ENCODE assay signal across 8 mouse cellular contexts in genomic region chr6:137142796-137143195, GRCm38 (mm10). TPM values are rescaled to one million over a fixed set of nuclear protein-coding genes. Genes with fewer than 3 reads are reported as not detected.
DNase-seq lines count a peak whose midpoint lies in the region; ATAC-seq and TF ChIP-seq lines count a peak whose summit lies in the region.

No protein-coding gene starts in this region.

- peak; percentile 64; the same call in 1 of the 2 replicates for ATAC-seq in embryonic facial prominence, embryonic 15.5 days (ENCODE audit: insufficient number of reproducible peaks, low FRiP score, low TSS enrichment, low read depth)
- peak; percentile 22; the same call in 1 of the 2 replicates for ATAC-seq in intestine, postnatal 0 days
- ATAC-seq in megakaryocyte, adult 5-6 weeks (ENCODE audit: poor library complexity, severe bottlenecking): peak; percentile 17; the same call in 1 of the 2 replicates

- peak overlapping the region; percentile 44 for H3K4me2 ChIP-seq in embryonic facial prominence, embryonic 15.5 days (replicated peaks)
- H3K4me2 ChIP-seq in intestine, postnatal 0 days (replicated peaks; ENCODE audit: low read depth): peak overlapping the region; percentile 48

- H3K4me3 ChIP-seq in embryonic facial prominence, embryonic 15.5 days (replicated peaks): peak overlapping the region; percentile 23
- H3K4me3 ChIP-seq in intestine, postnatal 0 days (ENCODE audit: low read depth, low read length): no peak overlapping the region; the same call in 1 of the 2 replicates

- no peaks in the 10 kb centered on the region for H3K27me3 ChIP-seq in embryonic facial prominence, embryonic 15.5 days
- no peaks in the 10 kb centered on the region for H3K27me3 ChIP-seq in intestine, postnatal 0 days (replicated peaks; ENCODE audit: control insufficient read depth, insufficient read depth, low read length)

- H3K36me3 ChIP-seq in embryonic facial prominence, embryonic 15.5 days: no peaks in the 10 kb centered on the region
- no peaks in the 10 kb centered on the region for H3K36me3 ChIP-seq in intestine, postnatal 0 days (ENCODE audit: control insufficient read depth, insufficient read depth)

- TF ChIP-seq CTCF in intestine, postnatal 0 days (IDR thresholded peaks at IDR 0.05; ENCODE audit: low read depth): no peak

- peak; percentile 76 for DNase-seq in R1 (ENCODE audit: low read depth, low spot score)
- DNase-seq in right cerebral cortex, adult 2 months (ENCODE audit: low spot score in 2 of 2): no peak
- DNase-seq in spleen, postnatal 4 days (ENCODE audit: low spot score in 2 of 2): no peak
- no peak for DNase-seq in layer of hippocampus, postnatal 36 days
- DNase-seq in gastrocnemius, postnatal 14 days: no peak

- intact Hi-C loops in gastrocnemius, postnatal 14 days (cut with DNase I; ENCODE audit: low total_unique reads): no loop called here

- peaks cover 6% of the 10 kb centered on the region; the same call in 1 of the 2 replicates for H3K4me1 ChIP-seq in embryonic facial prominence, embryonic 15.5 days
- 0 out of 2 replicates have a peak, but pooled peaks cover 4% of the 10 kb centered on the region for H3K4me1 ChIP-seq in intestine, postnatal 0 days (replicated peaks; ENCODE audit: control insufficient read depth, insufficient read depth, low read length)

- no peak overlapping the region for H3K9ac ChIP-seq in embryonic facial prominence, embryonic 15.5 days
- H3K9ac ChIP-seq in intestine, postnatal 0 days (ENCODE audit: low read depth, low read length): no peak overlapping the region

- no peaks in the 10 kb centered on the region for H3K9me3 ChIP-seq in embryonic facial prominence, embryonic 15.5 days (replicated peaks)
- H3K9me3 ChIP-seq in intestine, postnatal 0 days (ENCODE audit: control insufficient read depth): no peaks in the 10 kb centered on the region

- 0% methylated on average over 11 of the region's 11 CpGs for WGBS in embryonic facial prominence, embryonic 15.5 days
- WGBS in intestine, postnatal 0 days: 2% methylated on average over 8 of the region's 11 CpGs

- H3K27ac ChIP-seq in embryonic facial prominence, embryonic 15.5 days (replicated peaks): peak overlapping the region; percentile 77
- H3K27ac ChIP-seq in intestine, postnatal 0 days (ENCODE audit: low read depth, low read length): no peak overlapping the region

RNA-seq across cellular contexts. Expression of gene Rerg, which starts 27.5 kb away (rescaled TPM):
- 28.1 and 31.9 TPM in 2 replicates for polyA plus RNA-seq in embryonic facial prominence, embryonic 15.5 days (2015; fragmentation: Nextera tagmentation; extraction: Ambion mirVana)
- 11.6 and 11.8 TPM in 2 replicates for polyA plus RNA-seq in intestine, postnatal 0 days (2015; fragmentation: Nextera tagmentation; extraction: Ambion mirVana)
- total RNA-seq in megakaryocyte, adult 5-6 weeks (2015): not detected in 2 replicates
- total RNA-seq in megakaryocyte, adult 5-6 weeks (2017): not detected in 2 replicates
- total RNA-seq in layer of hippocampus, postnatal 36 days (2021): 10 to 100 TPM; 37.5 to 41.0 TPM
- 1 to 10 TPM; 2.1 to 4.4 TPM for total RNA-seq in gastrocnemius, postnatal 14 days (2021)

Comparison
In these comparisons a context has a peak if more than half of its experiments do, and no peak if none do; other contexts are left out.
1. RNA of gene Rerg, which starts 27.5 kb away (total RNA-seq): 37.5 to 41.0 TPM in layer of hippocampus, postnatal 36 days; 2.1 to 4.4 TPM in gastrocnemius, postnatal 14 days and not detected in megakaryocyte, adult 5-6 weeks; every median in the first group is over 4 times any median in the second.
2. Peak in every context shown above with its lines, with median percentiles within 50 percentile points of each other: ATAC-seq.